Mouse (Mus musculus) urinary bladder, postnatal 0 days (tissue): ENCODE results near the gene Rasgrp2. TPM values are rescaled to one million over a fixed set of nuclear protein-coding genes. Genes with fewer than 3 reads are reported as not detected.

Experiments
- polyA plus RNA-seq: library from polyadenylated mRNA; unstranded; fragments of >200 nt; fragmentation: Nextera tagmentation; extraction: Ambion mirVana; gene quantifications from 2 replicates; pipeline ENCODE4 v1.2.1, GENCODE M21; 2015

The Rasgrp2 gene
- polyA plus RNA-seq: 128 and 137 TPM in 2 replicates

DNA sequence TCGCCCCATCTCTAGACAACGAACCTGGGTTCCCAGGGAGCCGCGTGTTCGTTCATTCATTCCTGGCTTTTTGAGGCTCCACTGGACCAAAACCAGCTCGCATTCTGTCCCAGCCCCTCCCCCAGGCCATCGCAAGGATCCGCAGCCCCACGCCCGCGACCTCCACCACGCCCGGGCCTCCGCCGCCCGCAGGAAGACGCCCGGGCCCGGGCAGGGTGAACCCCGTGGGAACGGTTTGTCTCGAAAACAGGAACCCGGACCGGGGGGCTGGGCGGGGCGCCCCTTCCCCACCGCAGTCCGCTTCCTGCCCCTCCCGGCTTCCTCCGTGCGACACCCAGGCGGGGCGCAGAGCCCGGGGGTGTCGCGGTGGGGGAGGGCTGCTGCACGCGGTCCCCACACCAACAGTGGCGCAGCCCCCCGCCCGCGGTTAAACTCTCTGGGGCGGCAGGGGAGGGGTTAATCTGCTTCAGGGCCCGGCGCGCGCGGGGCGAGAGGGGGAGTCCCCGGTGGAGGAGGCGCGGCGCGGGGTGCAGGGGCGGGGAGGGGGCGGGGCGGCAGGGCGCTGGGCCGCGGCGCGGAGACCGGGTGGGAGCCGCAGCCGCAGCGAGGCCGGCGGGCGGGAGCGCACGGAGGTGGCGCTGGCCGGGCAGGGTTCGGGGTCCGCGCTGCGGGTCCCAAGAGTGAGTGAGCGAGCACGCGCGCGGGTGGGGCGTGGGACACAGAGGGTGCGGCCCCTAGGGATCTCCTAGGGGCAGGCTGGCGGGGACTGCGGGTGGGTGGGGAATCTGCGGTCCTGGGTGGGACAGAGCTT lies at the start of gene Rasgrp2:
Gene Rasgrp2 (plus strand): TSS at position 56 of the 811 bp plus-strand sequence.

DNA sequence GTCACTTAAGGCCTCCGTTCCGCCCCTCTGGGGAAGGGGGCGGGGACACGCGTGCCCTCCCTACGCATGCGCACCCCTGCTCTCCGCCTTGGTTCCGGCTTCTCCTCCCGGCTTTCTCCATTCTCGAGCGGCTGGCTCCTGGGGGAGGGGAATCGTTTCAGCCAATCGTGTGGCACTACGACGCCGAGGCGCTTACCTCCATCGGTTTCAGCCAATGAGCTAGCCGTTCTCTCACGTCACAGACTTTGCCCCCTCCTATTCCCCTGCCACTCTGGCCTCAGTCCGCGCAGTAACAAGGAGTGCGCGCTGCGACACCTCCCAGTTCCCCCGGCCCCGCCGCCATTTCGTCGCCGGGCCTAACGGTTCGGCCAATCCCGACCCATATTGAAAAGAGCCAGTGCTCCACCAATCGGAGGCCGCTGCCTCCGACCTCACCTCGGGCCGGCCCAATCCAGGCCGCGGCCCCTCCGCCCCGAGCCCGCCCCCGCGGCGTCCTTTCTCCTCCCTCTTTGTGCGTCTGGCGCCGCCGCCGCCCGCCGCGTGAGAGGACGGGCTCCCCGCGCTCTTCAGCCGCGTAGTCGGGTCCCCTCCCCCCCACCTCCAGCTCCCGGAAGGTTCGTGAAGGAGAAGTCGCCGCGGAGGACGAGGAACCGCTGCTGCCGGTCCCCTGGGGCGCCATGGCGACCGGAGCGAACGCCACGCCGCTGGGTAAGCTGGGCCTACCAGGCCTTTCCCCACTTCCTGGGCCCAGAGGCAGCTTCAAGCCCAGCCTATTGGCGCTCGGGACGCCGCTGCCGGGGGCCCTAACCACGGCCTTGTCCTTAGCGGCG lies 35.5 kb upstream of the Rasgrp2 start, which contains the start of gene Sf1:
Gene Sf1 (plus strand): TSS at position 280 of the 830 bp plus-strand sequence.

DNA sequence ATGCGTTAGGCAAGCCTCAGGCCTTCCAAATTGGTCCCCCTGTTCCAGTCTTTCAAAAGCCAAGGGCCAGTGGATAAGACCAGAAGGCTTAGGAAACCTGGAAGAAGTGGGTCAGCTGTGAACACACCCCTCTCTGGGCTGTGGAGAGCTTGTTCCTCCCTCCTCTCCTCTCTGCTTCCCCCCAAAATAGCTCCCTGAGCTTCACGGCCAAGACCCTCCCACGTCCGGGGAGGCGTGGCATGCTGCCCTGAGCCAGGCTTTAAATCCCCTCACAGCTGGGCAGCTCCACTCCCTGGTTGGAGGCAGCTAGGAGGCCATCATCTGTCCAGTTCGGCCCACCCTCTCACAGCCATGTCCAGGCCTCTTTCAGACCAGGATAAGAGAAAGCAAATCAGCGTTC lies 15.0 kb upstream of the Rasgrp2 start, which contains the start of gene Pygm:
Gene Pygm (plus strand): TSS at position 272 of the 400 bp plus-strand sequence.

DNA sequence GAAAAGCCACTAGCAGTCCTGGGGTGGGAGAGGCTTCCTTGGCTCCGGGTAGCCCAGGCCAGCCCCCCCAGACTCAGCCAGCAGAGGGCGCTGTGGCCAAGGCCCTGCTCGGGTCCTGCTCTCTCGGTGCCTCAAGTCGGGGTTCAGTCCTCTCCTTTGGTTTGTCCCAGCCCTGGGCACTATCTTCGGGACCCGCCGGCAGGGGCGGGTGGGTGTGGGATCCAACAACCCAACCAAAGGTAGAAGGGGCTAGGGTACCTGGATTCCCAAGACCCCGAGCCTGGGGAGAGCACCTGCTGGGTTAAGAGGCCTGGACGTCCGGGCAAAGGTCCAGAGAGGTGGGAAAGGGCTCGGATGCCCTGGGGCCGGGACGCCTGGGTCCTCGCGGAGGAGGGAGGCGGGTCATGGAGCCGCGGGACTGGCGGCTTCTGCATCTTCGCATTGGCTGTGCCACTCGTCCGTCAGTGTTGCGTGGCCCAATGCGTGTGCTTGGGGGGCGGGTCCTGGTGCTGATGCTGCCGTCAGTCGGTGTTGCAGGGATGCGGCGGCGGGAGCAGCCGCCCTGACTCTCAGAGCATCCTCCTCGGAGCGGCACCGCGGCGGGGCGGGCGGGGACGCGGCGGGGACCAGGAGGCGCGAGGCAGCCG lies 19.2 kb downstream of the Rasgrp2 start, which contains the start of gene Nrxn2:
Gene Nrxn2 (plus strand): TSS at position 499 of the 647 bp plus-strand sequence.

Other genes with a start within 250 kb of the Rasgrp2 start
- gene Majin, start 215.0 kb upstream of the Rasgrp2 start, polyA plus RNA-seq: not detected in 2 replicates
- 0.37 and 0.65 TPM in 2 replicates for gene Gpha2, start 173.0 kb upstream of the Rasgrp2 start, polyA plus RNA-seq
- 19.3 and 25.7 TPM in 2 replicates for gene Ppp2r5b, start 163.5 kb upstream of the Rasgrp2 start, polyA plus RNA-seq
- 4.8 and 5.1 TPM in 2 replicates for gene Atg2a, start 157.7 kb upstream of the Rasgrp2 start, polyA plus RNA-seq
- gene Ehd1, start 122.6 kb upstream of the Rasgrp2 start, polyA plus RNA-seq: 117 and 130 TPM in 2 replicates
- gene Cdc42bpg, start 92.9 kb upstream of the Rasgrp2 start, polyA plus RNA-seq: 1.1 and 1.4 TPM in 2 replicates
- gene Men1, start 64.4 kb upstream of the Rasgrp2 start, polyA plus RNA-seq: 30.0 and 30.7 TPM in 2 replicates
- 6.8 and 7.1 TPM in 2 replicates for gene Map4k2, start 58.2 kb upstream of the Rasgrp2 start, polyA plus RNA-seq
- gene Sf1, start 35.6 kb upstream of the Rasgrp2 start, polyA plus RNA-seq: 47.8 and 62.7 TPM in 2 replicates
- gene Pygm, start 14.9 kb upstream of the Rasgrp2 start, polyA plus RNA-seq: 20.6 and 23.6 TPM in 2 replicates
- 0.61 and 1.1 TPM in 2 replicates for gene Nrxn2, start 19.4 kb downstream of the Rasgrp2 start, polyA plus RNA-seq
- not detected in 2 replicates for gene Slc22a12, start 143.7 kb downstream of the Rasgrp2 start, polyA plus RNA-seq